Mouse (Mus musculus) hindbrain, embryonic 11.5 days (tissue): Measurements from ENCODE around the gene Il1rl2. TPM values are rescaled to one million over a fixed set of nuclear protein-coding genes. Genes with fewer than 3 reads are reported as not detected.

ENCODE experiments used
- ATAC-seq: fragments of 200-750 bp; cut with Nextera tagmentation; 2 replicates; pipeline ENCODE4 v1.8.0; 2017; ENCODE audit warnings: mild to moderate bottlenecking, moderate TSS enrichment, moderate library complexity; ENCODE audit not compliant: low FRiP score
- DNase-seq: peaks from one replicate; pipeline ENCODE4 v3.0.0-alpha.2; 2015; ENCODE audit warnings: low spot score
- H3K27ac ChIP-seq: fragments of 300-500 bp; sonication (generic); 2 replicates; pipeline ENCODE4 v1.5.1; 2014; ENCODE audit warnings: mild to moderate bottlenecking, low read depth, low read length
- H3K27me3 ChIP-seq: fragments of 300-500 bp; sonication (generic); 2 replicates; pipeline ENCODE4 v1.6.1; 2014; ENCODE audit warnings: mild to moderate bottlenecking, low read length, moderate library complexity, mixed read lengths; ENCODE audit not compliant: control insufficient read depth, insufficient read depth
- H3K36me3 ChIP-seq: fragments of 300-500 bp; sonication (generic); 2 replicates; pipeline ENCODE4 v1.6.1; 2014; ENCODE audit warnings: mild to moderate bottlenecking, low read length, moderate library complexity, mixed read lengths; ENCODE audit not compliant: control insufficient read depth, insufficient read depth
- H3K4me1 ChIP-seq: fragments of 300-500 bp; sonication (generic); replicated peaks from 2 replicates; pipeline ENCODE4 v1.6.1; 2014; ENCODE audit warnings: low read length, mixed read lengths; ENCODE audit not compliant: control insufficient read depth, insufficient read depth
- H3K4me2 ChIP-seq: fragments of 300-500 bp; sonication (generic); replicated peaks from 2 replicates; pipeline ENCODE4 v1.6.1; 2014; ENCODE audit warnings: mild to moderate bottlenecking, low read depth, low read length
- H3K4me3 ChIP-seq: fragments of 300-500 bp; sonication (generic); 2 replicates; pipeline ENCODE4 v1.5.1; 2014; ENCODE audit warnings: low read depth, low read length
- H3K9ac ChIP-seq: fragments of 300-500 bp; sonication (generic); 2 replicates; pipeline ENCODE4 v1.6.1; 2014; ENCODE audit warnings: low read depth, low read length
- H3K9me3 ChIP-seq: fragments of 300-500 bp; sonication (generic); 2 replicates; pipeline ENCODE4 v1.6.1; 2016; ENCODE audit warnings: low read length; ENCODE audit not compliant: control insufficient read depth
- WGBS: fragments of 180-500 bp; shearing (Covaris S2); extraction: QIAGEN DNeasy Blood & Tissue Kit; methylation state at CpG from one replicate; pipeline ENCODE4 v1.1.7; 2014; 5-methylcytosine and 5-hydroxymethylcytosine counted together
- polyA plus RNA-seq: library from polyadenylated mRNA; unstranded; fragments of >200 nt; fragmentation: Nextera tagmentation; extraction: Ambion mirVana; gene quantifications from 2 replicates; pipeline ENCODE4 v1.2.1, GENCODE M21; 2014

Gene Il1rl2
- polyA plus RNA-seq, 1 experiment from 2014 or later, result 1.2 TPM

DNA sequence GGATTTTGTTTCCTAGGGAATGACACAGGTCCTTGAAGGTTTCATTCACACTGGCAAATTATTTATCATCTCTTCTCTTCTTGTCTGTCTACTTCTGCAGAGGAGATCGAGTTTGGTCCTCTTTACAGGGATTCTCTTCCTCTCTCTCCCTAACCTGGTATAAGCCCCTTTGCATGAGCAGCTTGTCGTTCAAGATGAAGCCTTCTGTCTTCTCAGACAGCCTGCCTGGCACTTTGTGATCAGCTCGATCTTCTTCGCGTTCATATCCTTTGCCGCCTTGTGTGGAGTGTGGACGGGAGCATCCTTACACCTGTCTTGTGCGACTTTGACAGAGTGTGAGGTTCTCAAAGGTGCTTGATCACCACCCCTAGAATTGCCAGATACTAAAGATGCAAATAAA, 5.8 kb downstream of the Il1rl2 start:
- ATAC-seq (no peak), DNase-seq (no peak)
- 88% methylated on average over 8 of the region's 8 CpGs for WGBS
- Histone ChIP-seq H3K27ac (no peak overlapping the region), H3K36me3 (no peaks in the 10 kb centered on the region), H3K9me3 (no peaks in the 10 kb centered on the region), H3K4me2 (no peak overlapping the region), H3K4me1 (no peaks in the 10 kb centered on the region), H3K4me3 (no peak overlapping the region), H3K27me3 (peaks cover 12% of the 10 kb centered on the region), H3K9ac (no peak overlapping the region)

DNA sequence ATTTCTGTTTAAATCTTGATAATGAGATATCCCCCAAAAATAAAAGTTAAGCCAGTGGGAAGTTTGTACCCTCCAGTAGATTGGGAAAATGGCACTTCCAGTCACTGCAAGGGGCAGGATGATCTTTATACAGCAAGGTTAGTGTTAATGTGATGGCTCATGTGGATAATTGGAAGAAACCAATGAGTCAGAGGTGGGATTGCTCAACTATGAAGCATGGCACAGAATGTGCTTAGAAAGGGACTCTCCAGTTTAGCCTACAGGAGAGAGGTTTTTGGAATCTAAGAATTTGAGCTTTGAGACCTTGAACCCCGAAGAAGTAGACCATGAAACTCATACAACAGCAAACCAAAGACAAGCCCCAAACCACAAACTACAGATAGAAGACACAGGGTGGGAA, 14.9 kb downstream of the Il1rl2 start:
- Histone ChIP-seq H3K9me3 (no peaks in the 10 kb centered on the region), H3K4me1 (no peaks in the 10 kb centered on the region), H3K36me3 (no peaks in the 10 kb centered on the region), H3K27me3 (no peaks in the 10 kb centered on the region), H3K9ac (no peak overlapping the region), H3K4me3 (no peak overlapping the region), H3K4me2 (no peak overlapping the region), H3K27ac (no peak overlapping the region)
- DNase-seq (no peak), ATAC-seq (no peak)
- 86% methylated on average over 1 of the region's 1 CpGs for WGBS

DNA sequence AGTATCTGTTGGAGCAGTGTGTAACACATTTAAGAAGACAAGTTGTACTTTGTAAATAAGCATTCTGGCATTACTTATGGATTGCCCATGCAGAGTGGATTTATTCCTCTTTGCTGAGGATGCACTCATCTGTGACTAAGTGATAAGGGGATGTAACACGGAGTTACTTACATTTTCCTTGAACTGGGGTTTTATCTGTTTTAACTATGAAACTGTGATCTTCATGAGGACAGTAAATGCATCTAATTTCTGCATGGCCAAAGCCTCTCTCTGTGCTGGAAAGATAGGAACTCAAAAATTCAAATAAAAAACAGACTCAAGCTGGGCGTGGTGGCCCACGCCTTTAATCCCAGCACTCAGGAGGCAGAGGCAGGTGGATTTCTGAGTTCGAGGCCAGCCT, 15.7 kb downstream of the Il1rl2 start:
- no peaks in the 10 kb centered on the region for H3K36me3 ChIP-seq
- no peaks in the 10 kb centered on the region for H3K27me3 ChIP-seq
- H3K4me3 ChIP-seq, result no peak overlapping the region
- H3K9ac ChIP-seq, result no peak overlapping the region
- no peaks in the 10 kb centered on the region for H3K4me1 ChIP-seq
- no peak overlapping the region for H3K27ac ChIP-seq
- no peak for ATAC-seq
- 89% methylated on average over 4 of the region's 4 CpGs for WGBS
- H3K9me3 ChIP-seq, result no peaks in the 10 kb centered on the region
- DNase-seq, result no peak
- H3K4me2 ChIP-seq, result no peak overlapping the region

DNA sequence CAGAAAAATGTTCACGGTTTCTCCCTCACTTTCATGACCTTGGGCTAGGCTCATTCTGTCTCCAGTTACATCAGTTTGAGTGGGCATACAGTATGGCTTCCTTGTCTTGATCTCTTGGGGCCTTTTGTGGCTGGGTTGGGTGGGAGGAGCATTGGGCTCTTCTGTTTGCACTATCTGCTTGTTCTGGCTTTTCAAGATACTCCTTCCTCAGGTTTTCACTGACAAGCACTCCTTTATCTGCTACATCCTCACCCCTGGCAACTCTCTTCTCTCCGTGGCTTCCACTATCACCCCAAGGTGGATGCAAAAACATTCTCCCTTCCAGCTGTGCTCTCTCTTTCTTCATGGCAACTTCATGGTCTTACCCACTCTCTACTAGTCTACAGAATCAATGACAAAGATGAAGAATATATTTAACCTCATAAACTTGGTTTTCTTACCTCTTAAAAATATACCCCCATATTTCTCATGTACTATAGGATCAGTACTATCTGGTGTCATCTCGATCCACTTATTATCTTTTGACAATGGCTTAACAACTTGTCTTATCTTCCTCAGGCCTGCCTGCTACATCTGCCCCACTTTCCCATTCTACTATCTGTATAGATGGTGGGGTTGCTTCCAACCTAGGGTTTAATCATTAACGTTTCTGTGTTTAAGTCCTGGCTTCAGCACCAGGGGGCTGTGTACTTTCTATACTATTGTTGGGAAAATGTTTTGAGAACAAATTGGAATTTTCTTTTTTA, 27.9 kb downstream of the Il1rl2 start:
- DNase-seq (no peak), ATAC-seq (no peak)
- H3K27me3 ChIP-seq, result no peaks in the 10 kb centered on the region
- no peaks in the 10 kb centered on the region for H3K36me3 ChIP-seq
- no peak overlapping the region for H3K27ac ChIP-seq
- no peak overlapping the region for H3K4me3 ChIP-seq
- no peaks in the 10 kb centered on the region for H3K9me3 ChIP-seq
- no peak overlapping the region for H3K4me2 ChIP-seq
- WGBS, result 80% methylated on average over 4 of the region's 4 CpGs
- H3K4me1 ChIP-seq, result no peaks in the 10 kb centered on the region
- no peak overlapping the region for H3K9ac ChIP-seq

DNA sequence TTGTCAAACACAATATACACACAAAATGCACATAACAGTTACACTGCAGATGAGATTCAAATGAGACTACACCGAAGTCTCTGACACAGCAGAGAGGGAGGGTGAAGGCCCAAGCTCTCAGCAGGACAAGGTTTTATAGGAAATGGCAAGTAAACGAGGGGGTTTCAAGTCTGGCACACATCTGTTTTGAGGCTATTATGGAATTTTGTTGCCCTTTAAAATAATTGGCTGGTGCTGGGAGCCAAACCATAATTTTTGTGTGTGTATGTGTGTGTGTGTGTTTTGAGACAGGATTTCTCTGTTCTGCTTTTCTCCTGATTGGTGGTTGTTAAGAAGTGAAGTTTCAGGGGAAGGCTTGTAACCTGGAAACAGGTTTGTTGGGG, 28.5 kb downstream of the Il1rl2 start:
- no peak for ATAC-seq
- WGBS, result 53% methylated on average over 2 of the region's 2 CpGs

DNA sequence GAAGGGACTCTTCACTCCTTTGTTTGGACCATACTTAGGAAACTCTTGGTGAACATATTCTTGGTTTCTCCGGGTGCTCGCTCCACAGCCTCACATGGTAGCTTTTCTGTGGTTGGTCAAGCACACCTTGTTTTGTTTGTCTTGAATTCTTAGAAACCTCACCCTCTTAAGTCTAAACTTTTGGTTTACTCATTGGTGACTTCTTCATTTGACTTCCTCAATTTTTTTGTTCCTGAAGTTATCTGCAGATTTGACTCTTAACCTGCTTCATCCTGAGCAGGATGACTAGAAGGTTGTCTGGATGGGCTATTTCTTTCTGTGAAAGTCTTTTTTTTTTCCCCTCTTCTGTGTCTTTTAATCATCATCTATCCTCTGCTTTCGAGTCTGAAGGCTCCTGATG, 30.3 kb downstream of the Il1rl2 start:
- Histone ChIP-seq H3K36me3 (no peaks in the 10 kb centered on the region), H3K4me2 (no peak overlapping the region), H3K4me1 (no peaks in the 10 kb centered on the region), H3K9ac (no peak overlapping the region), H3K9me3 (no peaks in the 10 kb centered on the region), H3K27ac (no peak overlapping the region), H3K4me3 (no peak overlapping the region), H3K27me3 (no peaks in the 10 kb centered on the region)
- DNase-seq (no peak), ATAC-seq (no peak)
- WGBS, result 87% methylated on average over 3 of the region's 3 CpGs

More for the DNA sequence above, 28.5 kb downstream of the Il1rl2 start:
- Histone ChIP-seq H3K4me1 (no peaks in the 10 kb centered on the region), H3K27ac (no peak overlapping the region), H3K4me2 (no peak overlapping the region), H3K9ac (no peak overlapping the region), H3K36me3 (no peaks in the 10 kb centered on the region), H3K4me3 (no peak overlapping the region), H3K27me3 (no peaks in the 10 kb centered on the region), H3K9me3 (no peaks in the 10 kb centered on the region)
- DNase-seq, result no peak

DNA sequence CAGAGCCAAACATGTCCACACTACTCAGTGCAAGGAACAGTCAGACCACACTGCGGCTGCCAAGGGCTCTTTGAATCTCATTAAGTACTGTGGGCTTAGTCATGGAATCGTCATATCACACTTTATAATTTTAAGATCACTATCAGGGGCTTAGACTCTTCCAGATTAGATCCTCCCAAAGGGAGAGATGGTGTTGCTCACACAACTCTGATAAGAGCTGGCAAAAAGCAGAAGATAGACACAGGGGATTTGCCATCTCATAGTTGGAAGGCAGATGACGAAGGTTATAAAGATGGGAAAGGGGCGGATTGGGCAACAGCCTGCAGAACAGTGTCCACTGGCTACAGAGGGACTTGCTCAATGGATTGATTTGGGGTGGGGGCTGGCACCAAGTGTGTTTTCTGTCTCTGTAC, 31.0 kb downstream of the Il1rl2 start:
- no peak for ATAC-seq
- no peak for DNase-seq
- Histone ChIP-seq H3K4me1 (no peaks in the 10 kb centered on the region), H3K4me3 (no peak overlapping the region), H3K9me3 (no peaks in the 10 kb centered on the region), H3K27ac (no peak overlapping the region), H3K9ac (no peak overlapping the region), H3K4me2 (no peak overlapping the region), H3K36me3 (no peaks in the 10 kb centered on the region), H3K27me3 (no peaks in the 10 kb centered on the region)
- WGBS, result 93% methylated on average over 4 of the region's 4 CpGs

DNA sequence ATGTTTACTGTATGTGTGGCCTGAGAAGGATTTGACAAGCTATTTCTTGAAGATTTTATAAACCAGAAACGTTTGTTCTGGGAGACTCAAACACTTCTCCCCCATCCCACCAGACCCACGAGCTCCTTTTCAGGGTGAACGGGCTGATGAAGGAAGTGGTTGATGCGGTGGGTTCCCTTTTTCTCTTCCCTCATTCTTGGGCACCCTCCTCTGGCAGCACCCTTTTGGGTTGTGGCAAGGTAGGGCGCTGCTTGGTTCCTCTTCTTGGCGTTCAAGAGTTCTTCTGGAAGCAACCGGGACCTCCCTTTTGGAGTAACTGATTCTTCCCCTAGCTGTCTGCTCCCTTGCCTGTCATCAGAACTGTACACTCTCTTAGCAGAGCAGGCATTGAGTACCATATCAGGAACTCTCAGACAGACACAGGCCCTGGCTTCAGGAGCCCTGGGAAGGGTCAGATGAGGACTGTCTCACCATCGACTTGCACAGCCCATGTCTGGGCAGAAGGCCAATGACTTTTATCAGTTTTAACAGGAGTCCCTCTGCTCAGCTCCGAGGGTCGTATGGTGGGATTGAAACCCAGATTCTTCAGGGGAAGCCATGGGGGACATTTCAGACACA, 31.6 kb downstream of the Il1rl2 start:
- Histone ChIP-seq H3K36me3 (no peaks in the 10 kb centered on the region), H3K27me3 (no peaks in the 10 kb centered on the region), H3K9me3 (no peaks in the 10 kb centered on the region), H3K9ac (no peak overlapping the region), H3K27ac (no peak overlapping the region), H3K4me2 (no peak overlapping the region), H3K4me1 (no peaks in the 10 kb centered on the region), H3K4me3 (no peak overlapping the region)
- DNase-seq (no peak), ATAC-seq (no peak)
- WGBS, result 86% methylated on average over 10 of the region's 10 CpGs

DNA sequence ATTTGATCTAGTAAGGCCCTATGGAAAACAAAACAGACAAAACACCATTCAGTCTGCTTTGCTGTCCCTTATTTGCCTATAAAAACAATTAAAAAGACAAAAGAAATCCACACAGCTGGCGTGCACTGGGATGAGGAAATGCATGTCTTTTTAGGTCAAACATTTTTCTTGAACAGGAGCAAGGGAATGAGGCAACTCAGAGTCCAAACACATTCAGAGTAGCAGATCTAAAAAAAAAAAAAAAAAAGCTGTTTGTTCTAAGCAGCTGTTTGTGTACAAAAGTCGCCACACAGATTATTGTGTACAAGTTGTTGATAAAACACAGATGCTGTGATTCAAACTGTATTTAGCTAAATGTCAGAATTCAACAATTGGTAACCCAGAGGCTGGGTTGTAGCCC, 33.5 kb downstream of the Il1rl2 start:
- ATAC-seq (no peak), DNase-seq (no peak)
- no peaks in the 10 kb centered on the region for H3K9me3 ChIP-seq
- H3K9ac ChIP-seq, result no peak overlapping the region
- H3K27me3 ChIP-seq, result no peaks in the 10 kb centered on the region
- H3K27ac ChIP-seq, result no peak overlapping the region
- H3K4me1 ChIP-seq, result no peaks in the 10 kb centered on the region
- 46% methylated on average over 2 of the region's 2 CpGs for WGBS
- no peaks in the 10 kb centered on the region for H3K36me3 ChIP-seq
- no peak overlapping the region for H3K4me2 ChIP-seq
- H3K4me3 ChIP-seq, result no peak overlapping the region
